8 mouse cellular contexts compared by ENCODE assay signal in genomic region chr9:53609306-53609967, GRCm38 (mm10). TPM values are rescaled to one million over a fixed set of nuclear protein-coding genes. Genes with fewer than 3 reads are reported as not detected.
A peak's percentile ranks its signal among the peaks of the same experiment; 100 is the strongest.
DNase-seq lines count a peak whose midpoint lies in the region; ATAC-seq and TF ChIP-seq lines count a peak whose summit lies in the region.

No protein-coding gene starts in this region.

- TF ChIP-seq CTCF in hindbrain, postnatal 0 days (IDR thresholded peaks at IDR 0.05; ENCODE audit: low read depth): no peak

- H3K4me2 ChIP-seq in lung, embryonic 16.5 days (ENCODE audit: low read depth, low read length): peak overlapping the region; percentile 85
- H3K4me2 ChIP-seq in embryonic facial prominence, embryonic 11.5 days (ENCODE audit: low read depth, low read length): peak overlapping the region; percentile 91
- H3K4me2 ChIP-seq in hindbrain, postnatal 0 days (ENCODE audit: low read depth, low read length): peak overlapping the region; percentile 73
- H3K4me2 ChIP-seq in midbrain, embryonic 11.5 days: peak overlapping the region; percentile 82

- DNase-seq in lung, postnatal 10 days: no peak
- DNase-seq in embryonic facial prominence, embryonic 11.5 days (ENCODE audit: low spot score): no peak
- no peak for DNase-seq in hindbrain, postnatal 0 days (ENCODE audit: low spot score)
- DNase-seq in midbrain, embryonic 11.5 days (ENCODE audit: low spot score, missing footprints): no peak
- DNase-seq in urinary bladder, postnatal 10 days (ENCODE audit: low spot score): no peak
- DNase-seq in layer of hippocampus, postnatal 25 days (ENCODE audit: extremely low spot score in 1 of 2, low spot score in 1 of 2): no peak
- DNase-seq in spleen, postnatal 4 days (ENCODE audit: low spot score in 2 of 2): no peak

- no peaks in the 10 kb centered on the region for H3K27me3 ChIP-seq in lung, embryonic 16.5 days (ENCODE audit: control insufficient read depth, insufficient read depth, low read depth, low read length)
- H3K27me3 ChIP-seq in embryonic facial prominence, embryonic 11.5 days (ENCODE audit: control insufficient read depth, insufficient read depth, low read length): no peaks in the 10 kb centered on the region
- H3K27me3 ChIP-seq in hindbrain, postnatal 0 days (ENCODE audit: insufficient read depth, low read length): no peaks in the 10 kb centered on the region
- no peaks in the 10 kb centered on the region for H3K27me3 ChIP-seq in midbrain, embryonic 11.5 days (ENCODE audit: control insufficient read depth, insufficient read depth, low read length)

- no peak for ATAC-seq in lung, embryonic 16.5 days (ENCODE audit: low read depth)
- no peak for ATAC-seq in embryonic facial prominence, embryonic 11.5 days (replicated peaks; ENCODE audit: insufficient number of reproducible peaks, low FRiP score, low TSS enrichment, low read depth)
- no peak for ATAC-seq in hindbrain, postnatal 0 days
- ATAC-seq in midbrain, embryonic 11.5 days (ENCODE audit: low FRiP score): no peak

- H3K9me3 ChIP-seq in lung, embryonic 16.5 days (ENCODE audit: control insufficient read depth, low read length): no peaks in the 10 kb centered on the region
- H3K9me3 ChIP-seq in embryonic facial prominence, embryonic 11.5 days (replicated peaks; ENCODE audit: control insufficient read depth, low read length): no peaks in the 10 kb centered on the region
- no peaks in the 10 kb centered on the region for H3K9me3 ChIP-seq in hindbrain, postnatal 0 days (ENCODE audit: low read length)
- H3K9me3 ChIP-seq in midbrain, embryonic 11.5 days (ENCODE audit: control insufficient read depth, low read length): no peaks in the 10 kb centered on the region

- 61% methylated on average over 12 of the region's 12 CpGs for WGBS in lung, embryonic 16.5 days
- WGBS in embryonic facial prominence, embryonic 11.5 days: 81% methylated on average over 12 of the region's 12 CpGs
- 64% methylated on average over 12 of the region's 12 CpGs for WGBS in hindbrain, postnatal 0 days
- WGBS in midbrain, embryonic 11.5 days: 80% methylated on average over 12 of the region's 12 CpGs

- H3K9ac ChIP-seq in lung, embryonic 16.5 days (ENCODE audit: low read length): peak overlapping the region; percentile 94
- H3K9ac ChIP-seq in embryonic facial prominence, embryonic 11.5 days (replicated peaks; ENCODE audit: low read length): peak overlapping the region; percentile 74
- peak overlapping the region; percentile 87 for H3K9ac ChIP-seq in hindbrain, postnatal 0 days (replicated peaks; ENCODE audit: low read length)
- peak overlapping the region; percentile 70 for H3K9ac ChIP-seq in midbrain, embryonic 11.5 days (ENCODE audit: low read length)

- H3K4me1 ChIP-seq in lung, embryonic 16.5 days (replicated peaks; ENCODE audit: control insufficient read depth, insufficient read depth, low read length): peaks cover 7% of the 10 kb centered on the region
- no peaks in the 10 kb centered on the region for H3K4me1 ChIP-seq in embryonic facial prominence, embryonic 11.5 days (ENCODE audit: control insufficient read depth, insufficient read depth, low read length)
- no peaks in the 10 kb centered on the region; the same call in 1 of the 2 replicates for H3K4me1 ChIP-seq in hindbrain, postnatal 0 days (ENCODE audit: insufficient read depth, low read length)
- H3K4me1 ChIP-seq in midbrain, embryonic 11.5 days (ENCODE audit: control insufficient read depth, insufficient read depth, low read length): peaks cover 6% of the 10 kb centered on the region; the same call in 1 of the 2 replicates

- 0 out of 2 replicates have a peak, but pooled peaks cover 2% of the 10 kb centered on the region for H3K36me3 ChIP-seq in lung, embryonic 16.5 days (ENCODE audit: control insufficient read depth, insufficient read depth, low read length)
- no peaks in the 10 kb centered on the region for H3K36me3 ChIP-seq in embryonic facial prominence, embryonic 11.5 days (replicated peaks; ENCODE audit: control insufficient read depth, insufficient read depth, low read depth, low read length)
- H3K36me3 ChIP-seq in hindbrain, postnatal 0 days (ENCODE audit: insufficient read depth, low read length): no peaks in the 10 kb centered on the region
- no peaks in the 10 kb centered on the region for H3K36me3 ChIP-seq in midbrain, embryonic 11.5 days (ENCODE audit: control insufficient read depth, insufficient read depth, low read length)

- no peak overlapping the region; the same call in 1 of the 2 replicates for H3K27ac ChIP-seq in lung, embryonic 16.5 days (ENCODE audit: low read length)
- no peak overlapping the region for H3K27ac ChIP-seq in embryonic facial prominence, embryonic 11.5 days (replicated peaks; ENCODE audit: low read depth, low read length)
- peak overlapping the region; percentile 93 for H3K27ac ChIP-seq in hindbrain, postnatal 0 days
- H3K27ac ChIP-seq in midbrain, embryonic 11.5 days (ENCODE audit: low read depth, low read length): no peak overlapping the region

- H3K4me3 ChIP-seq in lung, embryonic 16.5 days (ENCODE audit: low read length): peak overlapping the region; percentile 84
- H3K4me3 ChIP-seq in embryonic facial prominence, embryonic 11.5 days (ENCODE audit: low read depth, low read length): peak overlapping the region; percentile 59
- peak overlapping the region; percentile 82 for H3K4me3 ChIP-seq in hindbrain, postnatal 0 days (ENCODE audit: low read length)
- H3K4me3 ChIP-seq in midbrain, embryonic 11.5 days (ENCODE audit: low read depth, low read length): peak overlapping the region; percentile 55

RNA-seq across cellular contexts. Expression of gene Acat1, which starts 0.7 kb away (rescaled TPM):
- 118 and 123 TPM in 2 replicates for polyA plus RNA-seq in lung, embryonic 16.5 days (2015; fragmentation: Nextera tagmentation; extraction: Ambion mirVana)
- polyA plus RNA-seq in embryonic facial prominence, embryonic 11.5 days (2014; fragmentation: Nextera tagmentation; extraction: Ambion mirVana): 56.7 and 65.0 TPM in 2 replicates
- 110 and 114 TPM in 2 replicates for total RNA-seq in hindbrain, postnatal 0 days (2014; rRNA removed)
- polyA plus RNA-seq in hindbrain, postnatal 0 days (2015; fragmentation: Nextera tagmentation; extraction: Ambion mirVana): 195 and 197 TPM in 2 replicates
- 52.7 and 53.2 TPM in 2 replicates for polyA plus RNA-seq in midbrain, embryonic 11.5 days (2014; fragmentation: Nextera tagmentation; extraction: Ambion mirVana)
- 10 to 100 TPM; 65.5 to 68.0 TPM for total RNA-seq in layer of hippocampus, postnatal 25 days (2021)
